Mouse (Mus musculus) liver, embryonic 15.5 days (tissue): ENCODE results near the gene Dnmt3l. TPM values are rescaled to one million over a fixed set of nuclear protein-coding genes. Genes with fewer than 3 reads are reported as not detected.
"Not testable (repeated sequence)": the region's sequence is repeated elsewhere in the genome, so short reads cannot be mapped to it uniquely, and the experiment has no call there.

ENCODE experiments used
- ATAC-seq: fragments of 200-750 bp; cut with Nextera tagmentation; 2 replicates; pipeline ENCODE4 v1.8.0; 2017; ENCODE audit warnings: moderate number of reproducible peaks, mild to moderate bottlenecking, moderate library complexity; ENCODE audit not compliant: insufficient read depth
- H3K27ac ChIP-seq: fragments of 300-500 bp; sonication (generic); replicated peaks from 2 replicates; pipeline ENCODE4 v1.5.1; 2015; ENCODE audit warnings: mild to moderate bottlenecking, inconsistent platforms
- H3K27me3 ChIP-seq: fragments of 300-500 bp; sonication (generic); 2 replicates; pipeline ENCODE4 v1.6.1; 2015; ENCODE audit warnings: mild to moderate bottlenecking, inconsistent platforms
- H3K36me3 ChIP-seq: fragments of 300-500 bp; sonication (generic); replicated peaks from 2 replicates; pipeline ENCODE4 v1.6.1; 2015; ENCODE audit warnings: moderate library complexity, mild to moderate bottlenecking, inconsistent platforms
- H3K4me1 ChIP-seq: fragments of 300-500 bp; sonication (generic); replicated peaks from 2 replicates; pipeline ENCODE4 v1.6.1; 2015; ENCODE audit warnings: inconsistent platforms
- H3K4me2 ChIP-seq: fragments of 300-500 bp; sonication (generic); 2 replicates; pipeline ENCODE4 v1.6.1; 2015; ENCODE audit warnings: moderate library complexity, mild to moderate bottlenecking, inconsistent platforms
- H3K4me3 ChIP-seq: fragments of 300-500 bp; sonication (generic); replicated peaks from 2 replicates; pipeline ENCODE4 v1.5.1; 2015; ENCODE audit warnings: mild to moderate bottlenecking, inconsistent platforms
- H3K9ac ChIP-seq: fragments of 300-500 bp; sonication (generic); 2 replicates; pipeline ENCODE4 v1.6.1; 2015; ENCODE audit warnings: moderate library complexity, mild to moderate bottlenecking, inconsistent platforms
- H3K9me3 ChIP-seq: fragments of 300-500 bp; sonication (generic); replicated peaks from 2 replicates; pipeline ENCODE4 v1.6.1; 2016; ENCODE audit warnings: inconsistent platforms
- WGBS: fragments of 180-500 bp; shearing (Covaris S2); methylation state at CpG from one replicate; pipeline ENCODE4 v1.1.7; 2015; ENCODE audit warnings: mixed read lengths; ENCODE audit not compliant: insufficient replicate concordance; 5-methylcytosine and 5-hydroxymethylcytosine counted together
- polyA plus RNA-seq: library from polyadenylated mRNA; unstranded; fragments of >200 nt; fragmentation: Nextera tagmentation; extraction: Ambion mirVana; gene quantifications from 2 replicates; pipeline ENCODE4 v1.2.1, GENCODE M21; 2015

Gene Dnmt3l
- polyA plus RNA-seq, 1 experiment from 2014 or later, result not detected

- H3K36me3 ChIP-seq, result no peaks in the 10 kb centered on the region
- H3K27me3 ChIP-seq, result 0 out of 2 replicates have a peak, but pooled peaks cover 4% of the 10 kb centered on the region
- H3K9me3 ChIP-seq, result no peaks in the 10 kb centered on the region
- H3K4me1 ChIP-seq, result no peaks in the 10 kb centered on the region
- H3K4me3 ChIP-seq, result no peak overlapping the region
- WGBS, result 56% methylated on average over 6 of the region's 6 CpGs
- no peak overlapping the region for H3K27ac ChIP-seq
- H3K9ac ChIP-seq, result no peak overlapping the region
- no peak for ATAC-seq
- no peak overlapping the region for H3K4me2 ChIP-seq
These were observed 44.0 kb downstream of the Dnmt3l start for GRCm38 (mm10) chr10:78085711-78086110.

- ATAC-seq, result no peak
- WGBS, result 26% methylated on average over 10 of the region's 10 CpGs
- H3K9me3 ChIP-seq, result no peaks in the 10 kb centered on the region
These were observed 44.8 kb downstream of the Dnmt3l start for GRCm38 (mm10) chr10:78086444-78087061.

DNA sequence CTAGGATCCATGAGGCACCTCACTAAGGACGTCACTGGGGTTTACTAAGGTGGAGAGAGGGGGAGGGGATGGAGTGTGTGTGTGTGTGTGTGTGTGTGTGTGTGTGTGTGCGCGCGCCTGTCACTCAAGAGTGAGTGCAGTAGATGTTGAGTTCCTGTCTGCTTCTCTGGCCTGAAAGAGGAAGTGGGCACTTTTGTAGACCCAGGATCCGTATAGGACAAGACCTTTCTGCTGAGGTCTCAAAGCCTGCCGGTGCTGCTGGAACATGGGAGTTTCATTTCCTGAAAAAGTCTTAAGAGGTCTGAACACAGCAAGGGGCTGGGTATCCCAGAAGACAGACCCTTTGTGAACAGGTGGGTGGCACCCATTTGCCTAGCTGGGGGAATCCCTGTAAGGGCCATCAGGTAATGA lies 45.4 kb downstream of the Dnmt3l start:
- Histone ChIP-seq H3K9ac (no peak overlapping the region), H3K4me3 (no peak overlapping the region), H3K27ac (no peak overlapping the region), H3K4me2 (no peak overlapping the region), H3K27me3 (0 out of 2 replicates have a peak, but pooled peaks cover 4% of the 10 kb centered on the region), H3K4me1 (no peaks in the 10 kb centered on the region), H3K9me3 (no peaks in the 10 kb centered on the region), H3K36me3 (no peaks in the 10 kb centered on the region)
- 11% methylated on average over 6 of the region's 6 CpGs for WGBS
- no peak for ATAC-seq

More at GRCm38 (mm10) chr10:78086444-78087061, 44.8 kb downstream of the Dnmt3l start:
- H3K27ac ChIP-seq, result no peak overlapping the region
- H3K4me3 ChIP-seq, result no peak overlapping the region
- no peaks in the 10 kb centered on the region for H3K4me1 ChIP-seq
- no peak overlapping the region for H3K9ac ChIP-seq
- H3K27me3 ChIP-seq, result 0 out of 2 replicates have a peak, but pooled peaks cover 4% of the 10 kb centered on the region
- H3K36me3 ChIP-seq, result no peaks in the 10 kb centered on the region
- H3K4me2 ChIP-seq, result 0 out of 2 replicates have a peak overlapping the region, but pooled peaks have one; percentile 10

- WGBS, result 26% methylated on average over 6 of the region's 6 CpGs
- H3K4me3 ChIP-seq, result no peak overlapping the region
- H3K27me3 ChIP-seq, result no peaks in the 10 kb centered on the region
- no peaks in the 10 kb centered on the region for H3K9me3 ChIP-seq
- no peak overlapping the region for H3K4me2 ChIP-seq
- H3K4me1 ChIP-seq, result no peaks in the 10 kb centered on the region
- H3K36me3 ChIP-seq, result no peaks in the 10 kb centered on the region
- no peak overlapping the region for H3K9ac ChIP-seq
- no peak for ATAC-seq
- no peak overlapping the region for H3K27ac ChIP-seq
These were observed 48.5 kb downstream of the Dnmt3l start for GRCm38 (mm10) chr10:78090246-78090645.

DNA sequence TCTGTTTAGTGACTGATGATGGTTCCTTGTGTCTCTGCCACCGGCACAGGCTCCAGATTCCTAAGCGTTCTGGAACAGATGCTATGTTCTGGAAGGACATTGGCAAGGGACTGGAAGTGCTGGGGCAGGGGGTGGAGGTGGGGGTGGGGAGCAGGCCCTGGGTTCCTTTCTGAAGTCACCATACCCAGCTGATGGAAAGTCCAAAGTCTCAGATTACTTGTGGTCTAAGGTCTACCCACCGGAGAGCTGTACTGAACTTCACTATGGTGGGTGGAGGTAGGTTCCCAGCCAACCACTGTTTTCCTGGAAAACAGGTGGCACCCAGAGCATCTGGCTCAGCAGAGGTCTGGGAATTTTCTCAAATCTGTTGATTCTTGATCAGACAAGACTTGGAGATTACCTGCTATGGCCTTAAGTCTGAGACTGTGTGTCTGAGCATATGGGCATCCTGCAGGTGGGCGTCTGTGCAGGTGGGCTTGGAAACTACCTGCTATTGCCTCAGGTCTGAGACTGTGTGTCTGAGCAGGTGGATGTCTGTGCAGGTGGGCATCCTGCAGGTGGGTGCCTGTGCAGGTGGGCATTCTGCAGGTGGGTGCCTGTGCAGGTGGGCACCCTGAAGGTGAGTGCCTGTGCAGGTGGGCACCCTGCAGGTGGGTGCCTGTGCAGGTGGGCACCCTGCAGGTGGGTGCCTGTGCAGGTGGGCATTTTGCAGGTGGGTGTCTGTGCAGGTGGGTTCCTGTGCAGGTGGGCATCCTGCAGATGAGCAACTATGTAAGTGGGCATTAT lies 49.2 kb downstream of the Dnmt3l start:
- no peak for ATAC-seq
- Histone ChIP-seq H3K9me3 (no peaks in the 10 kb centered on the region), H3K4me2 (no peak overlapping the region), H3K4me1 (no peaks in the 10 kb centered on the region), H3K27ac (no peak overlapping the region), H3K9ac (no peak overlapping the region), H3K4me3 (no peak overlapping the region), H3K27me3 (no peaks in the 10 kb centered on the region), H3K36me3 (no peaks in the 10 kb centered on the region)
- 58% methylated on average over 4 of the region's 4 CpGs for WGBS

GRCm38 (mm10) chr10:78091865-78092724 lies 50.3 kb downstream of the Dnmt3l start:
- no peak overlapping the region for H3K4me2 ChIP-seq
- WGBS, result 79% methylated on average over 23 of the region's 23 CpGs
- no peaks in the 10 kb centered on the region for H3K27me3 ChIP-seq
- H3K4me1 ChIP-seq, result no peaks in the 10 kb centered on the region
- H3K4me3 ChIP-seq, result no peak overlapping the region
- H3K36me3 ChIP-seq, result no peaks in the 10 kb centered on the region
- H3K27ac ChIP-seq, result no peak overlapping the region
- no peak for ATAC-seq
- no peaks in the 10 kb centered on the region for H3K9me3 ChIP-seq
- no peak overlapping the region for H3K9ac ChIP-seq

DNA sequence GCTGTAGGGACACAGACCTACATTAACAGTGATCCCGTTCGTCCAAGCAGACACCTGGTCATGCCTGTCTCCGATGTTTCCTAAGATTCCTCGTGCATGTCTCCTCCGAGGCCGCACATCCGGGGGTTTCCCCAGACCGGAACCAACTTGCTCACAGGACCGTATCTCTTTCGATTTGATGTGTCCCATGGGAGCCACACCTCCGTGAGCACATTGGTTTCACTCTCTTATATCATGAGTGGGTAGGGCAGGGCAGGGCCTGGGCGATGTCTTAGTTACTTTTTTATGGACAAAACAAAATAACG lies 50.9 kb downstream of the Dnmt3l start:
- no peak overlapping the region for H3K4me2 ChIP-seq
- H3K4me3 ChIP-seq, result no peak overlapping the region
- H3K9me3 ChIP-seq, result no peaks in the 10 kb centered on the region
- no peaks in the 10 kb centered on the region for H3K36me3 ChIP-seq
- H3K9ac ChIP-seq, result no peak overlapping the region
- no peak for ATAC-seq
- whole genome bisulfite sequencing, result 76% methylated on average over 13 of the region's 13 CpGs
- H3K27ac ChIP-seq, result no peak overlapping the region
- H3K4me1 ChIP-seq, result no peaks in the 10 kb centered on the region
- H3K27me3 ChIP-seq, result no peaks in the 10 kb centered on the region

GRCm38 (mm10) chr10:78095221-78095620 lies 53.5 kb downstream of the Dnmt3l start:
- H3K27ac ChIP-seq, result no peak overlapping the region
- H3K9me3 ChIP-seq, result no peaks in the 10 kb centered on the region
- no peaks in the 10 kb centered on the region for H3K36me3 ChIP-seq
- ATAC-seq, result no peak
- H3K27me3 ChIP-seq, result no peaks in the 10 kb centered on the region
- no peak overlapping the region for H3K4me3 ChIP-seq
- H3K4me2 ChIP-seq, result no peak overlapping the region
- no peak overlapping the region for H3K9ac ChIP-seq
- H3K4me1 ChIP-seq, result no peaks in the 10 kb centered on the region

- Histone ChIP-seq H3K27ac (no peak overlapping the region), H3K9ac (no peak overlapping the region), H3K27me3 (no peaks in the 10 kb centered on the region), H3K4me2 (no peak overlapping the region), H3K36me3 (no peaks in the 10 kb centered on the region), H3K4me1 (peaks cover 6% of the 10 kb centered on the region), H3K4me3 (no peak overlapping the region), H3K9me3 (no peaks in the 10 kb centered on the region)
- WGBS, result 57% methylated on average over 5 of the region's 5 CpGs
- ATAC-seq, result peak; percentile 40; the same call in 1 of the 2 replicates
These were observed 54.5 kb downstream of the Dnmt3l start for GRCm38 (mm10) chr10:78095954-78096931.

DNA sequence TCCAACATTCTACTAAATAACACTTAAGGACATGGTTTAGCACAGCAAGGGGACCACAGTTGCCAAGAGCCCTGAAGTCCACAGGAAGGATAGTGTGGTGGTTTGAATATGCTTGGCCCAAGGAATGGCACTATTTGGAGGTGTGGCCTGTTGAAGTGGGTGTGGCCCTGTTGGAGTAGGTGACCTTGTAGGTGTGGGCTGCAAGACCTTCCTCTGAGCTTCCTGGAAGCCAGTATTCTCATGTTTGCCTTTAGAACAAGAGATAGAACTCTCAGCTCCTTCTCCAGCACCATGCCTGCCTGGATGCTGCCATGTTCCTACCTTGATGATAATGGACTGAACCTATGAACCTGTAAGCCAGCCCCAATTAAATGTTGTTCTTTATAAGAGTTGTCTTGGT lies 58.1 kb downstream of the Dnmt3l start:
- not testable (repeated sequence) for H3K27ac ChIP-seq, H3K9me3 ChIP-seq, H3K9ac ChIP-seq, H3K4me3 ChIP-seq, H3K4me2 ChIP-seq, H3K36me3 ChIP-seq, ATAC-seq, H3K27me3 ChIP-seq
- peaks cover 15% of the 10 kb centered on the region for H3K4me1 ChIP-seq
